Mouse (Mus musculus): ENCODE results near the gene Cops3.

DNA sequence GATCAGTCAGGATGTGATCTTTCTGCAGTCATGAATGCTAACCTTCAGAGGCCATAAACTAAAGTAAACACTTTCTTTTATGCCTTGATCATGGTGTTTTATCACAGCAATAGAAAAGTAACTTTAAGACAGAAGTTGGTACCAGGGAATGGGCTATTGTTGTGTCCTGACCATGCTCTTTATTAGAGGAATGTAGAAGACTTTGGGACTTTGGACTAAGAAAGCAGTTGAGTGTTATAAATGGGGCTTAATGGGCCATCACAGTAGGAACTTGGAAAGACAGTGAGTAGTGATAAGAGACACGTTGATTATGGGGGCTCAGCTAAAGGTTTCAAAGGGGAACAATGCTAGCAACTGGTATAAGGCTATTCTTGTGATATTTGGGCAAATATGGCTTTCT, 47.3 kb upstream of the Cops3 start:
- no peak for TF ChIP-seq POLR2A (IDR thresholded peaks at IDR 0.05; ENCODE audit: low read depth, low read length)
- no peak for TF ChIP-seq CTCF (IDR thresholded peaks at IDR 0.05; ENCODE audit: extremely low read depth, insufficient read length, insufficient replicate concordance, low read depth, low read length)
